Mouse (Mus musculus) large intestine, adult 2 months (tissue): ENCODE data around the gene Lysmd4. TPM values are rescaled to one million over a fixed set of nuclear protein-coding genes. Genes with fewer than 3 reads are reported as not detected.
A peak's percentile ranks its signal among the peaks of the same experiment; 100 is the strongest.

ENCODE experiments used
- DNase-seq: peaks from one replicate; pipeline ENCODE4 v3.0.0-alpha.2; 2012; ENCODE audit warnings: low read depth, low spot score
- WGBS: fragments of 180-500 bp; shearing (Covaris S2); methylation state at CpG from one replicate; pipeline ENCODE4 v1.1.7; 2018; 5-methylcytosine and 5-hydroxymethylcytosine counted together
- polyA plus RNA-seq: library from polyadenylated mRNA; depleted of rRNA; stranded (reverse); fragments of >200 nt; gene quantifications from 2 replicates; pipeline ENCODE4 v1.2.3, GENCODE M21; 2012; rRNA removed

Gene Lysmd4
- polyA plus RNA-seq, result 14.0 and 18.8 TPM in 2 replicates

DNA sequence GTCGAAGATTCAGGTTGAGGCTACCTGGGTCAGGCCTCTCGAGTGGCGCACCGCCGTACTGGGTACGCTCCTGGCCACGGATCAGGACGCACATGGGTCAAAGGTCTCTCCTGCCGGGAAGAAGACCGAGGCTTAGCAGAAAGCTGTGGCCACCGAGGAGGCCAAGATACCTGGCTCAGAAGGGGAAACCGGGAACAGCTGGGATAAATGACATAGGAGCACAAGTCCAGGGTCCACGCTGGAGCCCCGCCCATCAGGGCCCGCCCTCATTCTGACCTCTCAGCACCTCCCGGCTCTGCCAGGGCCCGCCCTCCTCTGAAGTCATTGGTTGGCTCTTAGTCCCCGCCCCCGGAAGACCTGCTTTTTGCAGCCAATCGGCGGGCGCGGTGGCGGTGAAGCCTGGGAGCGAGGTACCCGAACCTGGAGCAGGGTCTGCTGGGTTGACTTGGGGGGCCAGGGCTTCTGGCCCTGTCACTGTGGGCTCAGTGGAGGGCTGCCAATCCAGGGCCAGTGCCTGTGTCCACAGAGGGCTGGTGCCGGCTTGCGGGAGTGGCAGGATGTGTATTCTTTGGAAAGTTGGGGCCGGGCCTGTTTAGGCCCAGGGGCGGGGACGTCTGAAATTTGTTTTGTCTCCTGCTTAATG is at the start of gene Lysmd4:
TSS of gene Lysmd4 (plus strand) at position 325 of the 643 bp plus-strand sequence.
- 1% methylated on average over 31 of the region's 31 CpGs for WGBS
- DNase-seq, result peak; percentile 81

DNA sequence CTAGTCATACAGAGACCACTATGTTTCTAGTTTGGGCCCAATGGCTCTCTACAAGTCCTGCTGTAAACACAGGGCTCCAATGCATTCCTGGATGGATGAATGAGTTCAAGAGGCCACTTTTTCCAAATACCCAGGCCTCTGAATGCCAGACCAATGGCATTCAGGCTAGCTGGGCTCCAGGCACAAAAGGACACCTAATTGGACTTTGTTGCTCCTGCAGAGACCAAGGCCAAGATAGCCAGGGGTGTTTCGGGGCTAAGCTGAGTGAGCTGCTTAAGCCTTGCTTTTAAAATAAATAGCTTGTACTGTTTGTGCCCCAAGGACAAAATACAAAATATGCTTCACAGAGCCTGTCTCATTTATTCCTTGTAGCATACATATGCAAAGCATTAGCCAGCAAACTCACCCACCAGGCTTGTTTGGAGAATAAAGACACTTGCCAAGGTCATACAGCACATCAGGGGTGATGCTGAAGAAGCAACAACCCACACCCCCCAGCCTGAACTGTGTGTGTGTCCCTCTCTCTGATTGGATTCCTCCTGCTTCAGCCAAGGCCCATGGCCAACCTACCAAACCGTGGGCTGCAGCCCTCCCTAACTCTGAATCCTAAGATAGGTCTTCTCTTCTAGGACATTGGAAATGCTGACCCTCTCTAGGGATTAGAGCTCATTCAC is 48.7 kb upstream of the Lysmd4 start:
- WGBS, result 86% methylated on average over 2 of the region's 2 CpGs
- no peak for DNase-seq

DNA sequence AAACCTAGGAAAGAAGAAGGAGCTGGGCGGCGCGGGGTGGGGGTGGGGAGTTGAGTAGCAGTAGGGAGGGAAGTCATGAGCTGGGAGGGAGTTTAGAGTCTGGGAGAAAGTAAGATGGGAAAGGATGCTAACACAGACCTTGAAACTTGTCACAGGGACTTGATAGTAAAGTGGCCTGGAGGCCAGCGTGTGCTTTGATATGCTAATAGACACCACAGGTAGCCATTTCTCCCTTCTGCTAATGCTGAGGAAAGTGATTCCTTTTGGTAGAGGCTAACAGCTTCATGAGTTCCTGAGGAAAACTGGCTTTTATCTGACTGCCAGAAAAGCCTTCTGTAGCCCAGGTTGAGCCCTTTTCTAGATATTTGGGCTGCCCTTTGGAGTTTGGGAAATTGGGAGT is 38.6 kb upstream of the Lysmd4 start:
- 76% methylated on average over 4 of the region's 4 CpGs for WGBS
- no peak for DNase-seq

DNA sequence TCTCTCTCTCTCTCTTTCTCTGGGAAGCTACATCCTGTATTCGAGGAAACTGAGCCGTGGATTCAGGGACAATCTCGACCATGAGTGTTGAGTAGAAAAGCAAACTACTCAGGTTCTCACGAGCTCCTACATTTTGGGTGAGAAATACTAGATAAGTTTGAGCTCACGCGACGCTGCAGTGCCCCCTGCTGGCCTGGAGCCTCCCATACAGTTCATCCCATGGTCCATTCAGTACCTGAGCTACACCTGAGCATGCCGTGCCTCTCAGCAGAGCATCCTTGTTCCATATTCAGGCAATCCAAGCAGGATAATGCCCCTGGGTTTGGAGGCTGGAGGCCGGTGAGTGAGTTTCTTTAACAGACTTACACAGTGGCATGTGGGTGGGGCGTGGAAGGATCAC is 22.9 kb upstream of the Lysmd4 start:
- DNase-seq, result no peak
- WGBS, result 6% methylated on average over 10 of the region's 10 CpGs

DNA sequence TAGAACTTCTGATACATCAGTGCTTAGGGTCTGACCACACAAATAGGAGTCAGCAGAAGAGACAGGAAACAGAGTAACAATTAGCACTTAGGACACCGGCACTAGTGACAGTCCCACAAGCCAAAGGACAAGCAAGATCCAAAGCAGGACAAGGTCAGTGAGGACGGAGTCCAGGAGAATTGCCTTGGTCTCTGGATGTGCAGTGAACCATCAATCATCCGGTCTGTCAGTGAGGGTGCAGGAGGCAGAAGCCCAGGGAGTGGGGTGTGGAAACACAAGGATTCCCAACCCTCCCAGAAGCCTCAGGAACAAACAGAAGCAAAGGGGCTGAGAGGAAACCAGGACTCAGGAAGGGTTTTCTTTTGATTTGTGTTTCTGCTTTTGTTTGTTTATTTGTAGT is 18.7 kb upstream of the Lysmd4 start:
- DNase-seq, result no peak
- 72% methylated on average over 3 of the region's 3 CpGs for WGBS

DNA sequence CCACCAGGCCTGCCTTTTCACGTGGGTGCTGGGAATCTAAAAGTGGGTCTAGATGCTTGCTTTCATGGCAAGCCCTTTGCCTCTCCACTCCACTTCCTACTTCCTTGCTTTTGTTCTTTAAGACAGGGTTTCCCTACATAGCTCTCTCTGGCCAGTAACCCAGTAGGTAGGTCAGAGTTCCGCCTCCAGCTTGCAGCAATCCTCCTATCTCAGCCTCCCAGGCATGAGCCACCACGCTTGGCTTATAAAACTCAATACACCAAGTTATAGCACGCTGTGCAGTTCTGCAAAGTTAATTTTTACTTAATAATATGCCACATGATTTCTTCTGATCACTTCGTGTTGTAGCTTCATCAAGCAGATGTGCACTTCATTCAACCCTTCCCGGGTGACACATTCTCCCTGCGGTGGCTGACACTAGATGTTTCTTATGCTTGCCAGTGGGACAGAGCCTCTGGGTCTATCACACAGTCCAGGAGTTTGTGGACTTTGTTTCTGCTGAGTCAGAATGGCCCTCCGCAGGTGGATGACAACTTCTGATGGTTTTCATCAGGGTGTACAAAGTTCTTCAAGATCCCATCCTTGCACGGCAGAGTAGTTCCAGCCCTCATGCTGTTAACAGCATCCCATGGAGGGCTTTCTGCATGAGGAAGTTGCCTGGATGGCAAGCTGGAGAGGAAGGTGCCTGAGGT is 16.5 kb upstream of the Lysmd4 start:
- no peak for DNase-seq
- 42% methylated on average over 9 of the region's 9 CpGs for WGBS

DNA sequence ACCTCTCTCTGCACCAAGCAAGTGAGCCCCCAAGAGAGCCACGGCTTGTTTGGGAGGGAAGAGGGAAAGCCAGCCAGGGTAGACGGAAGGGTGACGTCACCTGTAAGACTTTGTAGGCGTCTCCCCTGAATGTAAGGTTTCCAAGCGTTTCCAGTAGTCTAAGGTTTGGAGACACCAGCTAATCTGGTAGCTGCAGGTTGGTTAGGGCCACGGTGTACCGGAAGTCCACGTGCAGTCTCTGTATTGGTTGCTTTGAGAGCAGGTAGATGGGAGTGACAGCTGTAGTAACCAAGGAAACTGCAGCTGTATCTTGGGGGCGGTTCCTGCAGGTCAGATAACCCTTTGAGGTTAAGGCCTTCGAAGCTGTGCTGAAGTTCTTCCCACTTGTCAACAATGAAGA is 15.8 kb upstream of the Lysmd4 start:
- 66% methylated on average over 10 of the region's 10 CpGs for WGBS

DNA sequence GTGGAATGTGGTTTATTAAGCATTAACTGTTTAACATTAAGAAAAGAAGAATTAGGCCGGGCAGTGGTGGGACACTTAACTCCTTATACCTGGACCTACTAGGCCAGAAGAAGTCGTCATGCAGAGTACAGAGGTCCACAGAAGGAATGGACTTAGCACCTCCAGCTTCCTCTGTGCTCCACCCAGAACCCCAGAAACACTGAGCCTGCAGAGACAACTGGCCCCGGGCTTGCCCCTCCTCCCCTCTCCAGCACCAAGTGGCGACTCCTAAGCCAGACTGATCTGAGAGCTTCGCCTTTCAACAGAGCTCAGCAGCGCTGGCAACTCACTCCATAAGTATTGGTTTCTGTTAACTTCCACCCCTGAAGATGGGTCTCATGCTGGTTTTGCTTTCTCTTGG is 14.6 kb upstream of the Lysmd4 start:
- DNase-seq, result no peak

More for the DNA sequence above, 15.8 kb upstream of the Lysmd4 start:
- DNase-seq, result no peak

DNA sequence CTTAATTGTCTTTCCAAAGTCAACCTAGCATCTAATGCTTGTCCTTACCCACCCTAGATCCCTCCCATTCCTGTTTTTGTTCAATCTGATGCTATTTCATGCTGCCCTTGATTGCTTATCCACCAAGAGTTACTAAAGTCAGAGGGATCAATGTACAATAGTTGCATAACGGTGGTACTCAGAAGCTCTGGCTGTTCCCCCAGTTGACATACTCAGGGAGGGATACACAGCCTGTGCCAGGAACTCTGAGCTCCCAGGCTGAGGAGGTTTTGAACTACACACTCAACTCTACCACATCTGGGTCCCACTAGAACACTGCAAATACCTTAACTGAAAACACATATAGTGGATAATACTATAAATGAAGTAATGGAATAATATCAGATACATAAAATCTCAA is 14.0 kb upstream of the Lysmd4 start:
- DNase-seq, result no peak
- WGBS, result 60% methylated on average over 1 of the region's 1 CpGs

More for the DNA sequence above, 14.6 kb upstream of the Lysmd4 start:
- WGBS, result 64% methylated on average over 6 of the region's 6 CpGs

DNA sequence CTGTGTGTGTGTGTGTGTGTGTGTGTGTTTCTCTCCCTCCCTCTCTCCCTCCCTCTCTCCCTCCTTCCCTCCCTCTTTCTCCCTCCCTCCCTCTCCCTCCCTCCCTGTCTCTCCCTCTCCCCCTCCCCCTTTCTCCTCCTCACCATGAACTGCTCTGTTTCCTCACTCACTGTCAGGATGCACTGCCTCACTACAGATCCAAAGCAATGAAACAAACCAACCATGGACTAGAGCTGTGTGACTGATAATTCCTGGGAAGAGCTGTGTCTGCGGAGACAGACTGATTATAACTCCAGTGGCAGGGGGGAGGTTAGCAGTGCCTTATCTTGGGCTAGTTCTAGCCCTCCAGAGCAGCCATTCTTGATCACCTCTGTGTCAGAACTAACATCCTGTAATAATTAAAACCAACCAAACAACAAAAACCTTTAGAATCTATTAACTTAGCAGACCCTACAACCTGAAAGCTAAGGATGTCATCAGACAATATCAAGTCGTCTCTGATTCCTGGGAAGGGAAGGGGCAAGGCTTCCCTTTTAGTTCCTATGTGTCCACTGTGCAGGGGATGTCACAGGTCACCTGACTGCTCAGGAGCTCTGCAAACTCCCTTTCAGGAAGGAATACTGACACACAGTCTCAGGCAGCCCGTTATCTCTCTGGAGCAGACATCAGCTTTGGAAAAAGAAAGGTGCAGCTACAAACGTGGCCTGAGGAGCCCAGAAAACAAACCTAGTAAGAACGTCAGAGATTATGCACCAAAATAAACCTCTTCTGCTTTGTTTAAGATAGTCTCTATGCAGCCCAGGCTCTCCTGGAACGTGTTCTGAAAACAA is 12.1 kb upstream of the Lysmd4 start:
- no peak for DNase-seq
- WGBS, result 72% methylated on average over 6 of the region's 6 CpGs

DNA sequence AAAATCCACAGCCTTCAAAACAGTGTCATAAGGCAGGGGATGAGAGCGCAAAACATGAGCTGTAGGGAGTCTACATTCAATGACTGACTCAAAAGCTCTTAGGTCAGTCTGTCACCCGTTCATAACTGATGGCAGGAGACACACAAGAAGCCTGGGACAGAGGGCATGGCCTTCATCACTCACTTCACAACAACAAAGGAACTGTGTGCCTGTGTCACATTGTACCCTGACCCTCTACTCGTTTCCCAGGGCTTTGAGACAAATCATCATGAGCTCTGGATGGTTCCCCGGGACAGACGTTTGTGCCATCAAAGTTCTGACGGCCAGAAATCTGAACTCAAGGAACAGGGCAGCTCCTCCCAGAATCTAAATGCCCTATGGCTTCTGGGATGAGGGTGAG is 11.0 kb upstream of the Lysmd4 start:
- no peak for DNase-seq
- WGBS, result 77% methylated on average over 6 of the region's 6 CpGs

DNA sequence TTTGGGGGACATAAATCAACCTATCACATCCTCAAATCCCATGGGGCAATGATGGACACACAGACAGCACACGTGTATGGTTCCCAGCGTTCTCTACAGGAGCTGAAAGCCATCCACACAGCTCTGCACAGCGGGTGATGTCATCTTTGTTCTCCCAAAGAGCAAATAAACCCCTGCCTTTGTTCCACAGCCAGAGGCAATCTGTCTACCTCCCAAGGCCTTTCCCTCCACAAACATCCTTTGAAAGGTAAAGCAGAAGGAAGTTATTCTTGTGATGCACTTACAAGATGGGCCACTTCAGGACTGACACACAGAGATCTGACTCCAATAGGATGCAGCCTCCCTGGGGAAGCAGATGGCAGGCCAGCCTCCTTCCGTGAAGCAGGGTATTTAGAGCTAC is 10.4 kb upstream of the Lysmd4 start:
- WGBS, result 40% methylated on average over 4 of the region's 4 CpGs

DNA sequence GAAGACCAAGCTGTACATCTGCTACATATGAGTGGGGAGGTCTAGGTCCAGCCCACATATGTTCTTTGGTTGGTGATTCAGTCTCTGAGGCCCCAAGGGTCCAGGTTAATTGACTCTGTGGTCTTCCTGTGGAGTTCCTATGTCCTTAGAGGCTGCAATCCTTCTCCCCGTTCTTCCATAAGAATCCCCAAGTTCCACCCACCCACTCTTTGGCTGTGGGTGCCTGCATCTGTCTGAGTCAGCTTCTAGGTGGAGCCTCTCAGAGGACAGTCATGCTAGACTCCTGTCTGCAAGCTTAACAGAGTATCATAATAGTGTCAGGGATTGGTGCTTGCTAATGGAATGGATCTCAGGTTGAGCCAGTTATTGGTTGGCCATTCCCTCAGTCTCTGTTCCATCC is 8.8 kb upstream of the Lysmd4 start:
- 70% methylated on average over 1 of the region's 1 CpGs for WGBS

More for the DNA sequence above, 10.4 kb upstream of the Lysmd4 start:
- no peak for DNase-seq

DNA sequence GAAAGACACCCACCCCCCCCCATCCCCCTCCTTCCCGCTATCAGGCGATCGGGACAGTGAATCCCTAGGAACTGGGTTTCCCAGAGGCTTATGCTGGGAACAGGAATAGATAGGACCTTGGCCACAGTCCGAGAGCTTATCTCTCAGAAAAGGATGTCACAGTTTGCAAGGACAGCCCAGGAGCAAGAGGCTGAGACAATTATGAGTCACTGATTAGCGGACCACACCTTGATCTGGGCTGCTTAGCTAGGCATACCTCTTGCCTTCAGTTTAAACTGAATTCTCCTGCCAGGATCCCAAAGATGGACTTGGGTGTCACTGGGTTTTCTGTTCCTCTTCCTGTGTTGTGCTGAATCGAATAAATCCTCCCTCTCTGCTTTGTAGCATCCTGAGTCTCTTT is 6.0 kb upstream of the Lysmd4 start:
- no peak for DNase-seq
- WGBS, result 63% methylated on average over 6 of the region's 6 CpGs

More for the DNA sequence above, 8.8 kb upstream of the Lysmd4 start:
- DNase-seq, result no peak

DNA sequence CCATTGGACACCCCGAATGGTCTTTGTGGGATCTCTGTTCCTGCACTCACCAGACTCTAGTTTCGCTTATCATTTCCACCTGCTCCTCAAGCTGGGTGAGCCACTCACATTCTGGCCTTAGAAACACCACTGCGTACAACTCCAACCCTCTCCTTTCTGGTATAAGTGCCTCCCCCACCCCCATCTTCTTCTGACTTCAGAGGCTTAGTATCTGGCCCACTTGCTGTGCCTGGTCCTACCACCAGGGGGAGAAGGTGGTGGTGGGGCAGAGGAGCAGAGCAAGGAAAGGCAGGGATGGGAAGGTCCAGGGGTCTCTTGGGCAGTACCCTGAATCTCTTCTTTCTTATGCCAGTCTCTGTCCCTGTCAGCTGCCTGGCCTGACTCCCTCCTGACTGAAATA is 5.3 kb upstream of the Lysmd4 start:
- WGBS, result 81% methylated on average over 3 of the region's 3 CpGs
- no peak for DNase-seq

DNA sequence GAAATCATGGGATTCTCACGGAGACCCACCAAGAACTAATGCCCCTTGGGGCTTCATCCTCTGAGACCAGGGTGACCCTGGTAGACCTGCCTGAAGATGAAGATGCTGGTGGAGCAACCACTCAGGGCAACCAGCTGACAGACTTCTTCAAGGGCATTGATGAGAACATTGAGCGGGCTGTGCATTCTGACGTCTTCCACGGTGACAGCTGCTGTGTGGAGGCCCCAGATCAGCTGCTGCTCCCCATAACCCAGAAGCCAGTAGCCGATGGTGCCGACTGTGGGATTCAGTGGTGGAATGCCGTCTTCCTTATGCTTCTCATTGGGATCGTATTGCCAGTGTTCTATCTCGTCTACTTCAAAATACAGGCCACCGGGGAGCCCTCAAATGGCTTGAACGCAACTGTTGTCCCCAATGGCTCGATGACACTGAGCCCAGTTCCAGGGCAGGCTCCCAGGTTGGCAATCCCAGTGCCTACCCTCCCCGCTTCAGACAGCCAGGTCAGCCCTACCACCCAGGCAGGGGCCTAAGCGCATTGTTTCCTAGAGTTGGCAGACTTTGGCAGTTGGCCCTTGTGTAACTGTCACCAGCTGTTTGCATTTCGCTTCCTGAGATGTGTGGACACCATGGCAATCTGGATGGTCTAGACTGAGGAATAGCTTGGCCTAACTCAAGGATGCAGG is 3.7 kb downstream of the Lysmd4 start:
- no peak for DNase-seq
- WGBS, result 92% methylated on average over 15 of the region's 15 CpGs

DNA sequence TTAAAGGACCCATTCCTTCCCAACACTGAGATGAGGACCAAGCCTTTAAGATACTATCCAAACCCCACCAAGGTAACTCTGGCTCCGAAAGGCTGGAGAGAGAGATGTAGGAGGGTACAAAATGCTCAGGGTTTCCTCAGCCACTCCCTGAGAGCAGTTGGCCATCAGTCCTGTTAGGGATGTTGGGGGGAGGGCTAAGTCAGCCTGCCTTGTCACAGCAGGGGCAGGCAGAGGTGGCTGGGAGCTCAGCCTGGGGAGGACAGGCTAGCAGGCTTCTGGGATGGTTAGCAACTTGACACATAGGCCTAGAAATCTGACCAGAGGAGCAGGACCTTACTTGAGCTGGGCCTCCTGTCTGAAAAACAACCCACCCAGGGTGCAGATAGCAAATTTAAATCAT is 5.2 kb downstream of the Lysmd4 start:
- WGBS, result 92% methylated on average over 1 of the region's 1 CpGs
- DNase-seq, result no peak

DNA sequence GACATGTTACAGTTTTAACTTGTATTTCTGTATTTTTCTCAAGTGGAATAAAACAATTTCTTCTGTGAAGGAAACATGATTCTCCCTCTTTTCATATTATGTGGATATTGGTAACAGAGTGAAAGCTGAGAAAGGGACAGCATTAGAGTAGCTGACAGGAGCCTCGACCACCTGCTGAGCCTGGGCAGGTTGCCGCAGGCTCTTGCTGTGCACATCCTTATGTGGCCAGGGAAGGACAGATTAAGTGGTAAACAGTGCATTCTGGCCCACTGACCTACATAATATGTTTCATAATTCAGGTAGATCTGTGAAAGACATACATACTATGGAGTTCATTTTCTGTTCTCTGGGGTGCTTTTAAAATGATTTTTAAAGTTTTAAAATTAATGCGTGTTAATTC is 6.0 kb downstream of the Lysmd4 start:
- DNase-seq, result no peak
- 84% methylated on average over 3 of the region's 3 CpGs for WGBS

DNA sequence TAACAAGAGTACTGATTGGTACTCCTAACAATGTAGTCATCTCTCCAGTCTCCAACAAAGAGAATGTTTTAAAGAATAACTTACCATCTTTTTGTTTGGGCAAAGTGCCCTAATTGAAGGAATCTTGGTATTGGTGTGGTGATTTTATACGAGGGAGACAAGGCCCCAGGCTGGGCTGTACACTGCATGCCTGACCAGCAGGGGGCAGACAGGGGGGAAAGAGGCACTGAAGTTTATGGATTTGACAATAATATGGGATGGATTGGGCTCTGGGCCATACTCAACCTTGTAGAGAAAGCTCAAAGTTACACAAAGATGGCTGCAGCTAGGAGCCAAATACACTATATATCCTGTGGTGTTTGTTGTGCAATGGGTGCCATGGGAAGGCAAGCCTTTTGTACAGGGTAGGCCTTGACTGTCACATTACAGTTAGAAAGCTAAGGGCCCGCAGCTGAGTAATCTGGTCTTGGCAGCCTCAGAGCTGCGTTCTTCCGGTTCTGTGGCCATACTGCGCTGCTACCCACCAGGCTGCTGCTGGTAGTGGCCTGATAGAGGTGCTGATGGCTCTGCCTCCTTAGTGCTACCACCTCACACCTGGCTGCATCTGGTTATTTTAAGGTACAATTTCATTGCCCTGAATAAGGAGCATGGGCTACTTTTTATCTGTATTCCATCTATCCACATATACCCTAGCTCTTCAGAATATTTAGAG is 6.7 kb downstream of the Lysmd4 start:
- WGBS, result 75% methylated on average over 5 of the region's 5 CpGs

More for the DNA sequence above, 6.7 kb downstream of the Lysmd4 start:
- no peak for DNase-seq
